Mouse (Mus musculus) liver, postnatal 0 days (tissue): ENCODE results near the gene Dusp5. TPM values are rescaled to one million over a fixed set of nuclear protein-coding genes. Genes with fewer than 3 reads are reported as not detected.

ENCODE experiments used
- polyA plus RNA-seq: library from polyadenylated mRNA; unstranded; fragments of >200 nt; fragmentation: Nextera tagmentation; extraction: Ambion mirVana; gene quantifications from 2 replicates; pipeline ENCODE4 v1.2.1, GENCODE M21; 2015

Dusp5 gene
- polyA plus RNA-seq, 1 experiment from 2014 or later, result 2.7 TPM

Other genes starting within 250 kb of the Dusp5 start
- 24.4 and 24.5 TPM in 2 replicates for gene Mxi1, start 218.6 kb upstream of the Dusp5 start, polyA plus RNA-seq
- not detected in 2 replicates for gene Gm10197, start 157.3 kb upstream of the Dusp5 start, polyA plus RNA-seq
- 18.9 and 21.7 TPM in 2 replicates for gene Smndc1, start 138.5 kb upstream of the Dusp5 start, polyA plus RNA-seq
- 86.8 and 101 TPM in 2 replicates for gene Nutf2-ps1, start 60.0 kb downstream of the Dusp5 start, polyA plus RNA-seq
- gene Smc3, start 71.3 kb downstream of the Dusp5 start, polyA plus RNA-seq, result 19.4 and 19.7 TPM in 2 replicates
- gene Rbm20, start 148.2 kb downstream of the Dusp5 start, polyA plus RNA-seq, result 0.16 and 0.17 TPM in 2 replicates